Mouse (Mus musculus) CD4-positive naive resting alpha-beta T cell, adult 57 days (primary cell): Measurements from ENCODE around the gene Foxc1. TPM values are rescaled to one million over a fixed set of nuclear protein-coding genes. Genes with fewer than 3 reads are reported as not detected.

Experiments used
- total RNA-seq: library from RNA; stranded (reverse); gene quantifications from one replicate; pipeline ENCODE4 v1.2.4, GENCODE M21; 2023

The Foxc1 gene
- not detected for total RNA-seq

DNA sequence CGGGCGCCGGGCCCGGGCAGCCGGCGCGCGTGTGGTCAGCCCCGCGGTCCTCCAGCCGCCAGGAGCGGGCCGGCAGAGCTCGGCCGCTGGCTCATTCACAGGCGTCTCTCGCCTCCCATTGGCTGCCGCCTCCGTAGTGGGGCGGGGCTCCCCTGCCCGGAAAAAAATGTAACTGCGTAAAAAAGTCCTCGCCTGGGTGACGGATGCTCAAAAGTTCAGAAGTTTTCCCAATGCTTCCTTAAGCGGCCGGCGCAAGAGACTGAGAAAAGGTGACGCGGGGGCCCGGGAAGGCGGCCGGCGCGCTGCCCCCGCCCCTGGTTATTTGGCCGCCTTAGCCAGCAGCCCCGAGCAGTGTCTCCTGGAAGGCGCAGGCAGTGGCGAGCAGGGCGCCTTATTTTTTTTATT is at the start of gene Foxc1:
Gene Foxc1, plus strand, starts transcription at position 206 of the 405 bp plus-strand sequence.

Other genes starting within 250 kb of the Foxc1 start
- gene A530084C06Rik, start 247.3 kb upstream of the Foxc1 start, total RNA-seq, result not detected
- gene Foxf2, start 180.8 kb upstream of the Foxc1 start, total RNA-seq, result not detected